Mouse (Mus musculus) small intestine, adult 2 months (tissue): Measurements from ENCODE around the gene B130006D01Rik. TPM values are rescaled to one million over a fixed set of nuclear protein-coding genes. Genes with fewer than 3 reads are reported as not detected.

Experiments used
- H3K27ac ChIP-seq: fragments of 200-500 bp; 2 replicates; pipeline ENCODE4 v1.5.1; 2012; ENCODE audit warnings: low read depth, low read length, control low read depth, inconsistent platforms; ENCODE audit not compliant: insufficient read depth
- H3K27me3 ChIP-seq: fragments of 200-500 bp; 2 replicates; pipeline ENCODE4 v1.6.1; 2012; ENCODE audit warnings: mild to moderate bottlenecking, moderate library complexity, low read length, inconsistent platforms; ENCODE audit not compliant: control insufficient read depth, insufficient read depth
- H3K36me3 ChIP-seq: fragments of 200-500 bp; 2 replicates; pipeline ENCODE4 v1.6.1; 2012; ENCODE audit warnings: mild to moderate bottlenecking, low read length, control low read depth, inconsistent platforms; ENCODE audit not compliant: control insufficient read depth, insufficient read depth
- H3K4me1 ChIP-seq: fragments of 200-500 bp; 2 replicates; pipeline ENCODE4 v1.6.1; 2012; ENCODE audit warnings: low read length, inconsistent platforms, mixed read lengths; ENCODE audit not compliant: control insufficient read depth, insufficient read depth, insufficient read length
- H3K4me3 ChIP-seq: fragments of 200-500 bp; 2 replicates; pipeline ENCODE4 v1.5.1; 2012; ENCODE audit warnings: low read depth, mild to moderate bottlenecking, control low read depth, inconsistent platforms, low read length, moderate library complexity
- CTCF ChIP-seq: fragments of 200-500 bp; IDR thresholded peaks from 2 replicates; pipeline ENCODE4 v1.5.1; 2012; ENCODE audit warnings: low read depth, mild to moderate bottlenecking, control low read depth, inconsistent platforms, low read length, moderate library complexity, mixed read lengths; ENCODE audit not compliant: insufficient replicate concordance, insufficient read length; ENCODE audit errors: extremely low read depth
- POLR2A ChIP-seq: fragments of 200-500 bp; IDR thresholded peaks from 2 replicates; pipeline ENCODE4 v1.6.1; 2012; ENCODE audit warnings: low read depth, mild to moderate bottlenecking, control low read depth, inconsistent platforms, low read length, moderate library complexity
- WGBS: fragments of 180-500 bp; shearing (Covaris S2); methylation state at CpG from one replicate; pipeline ENCODE4 v1.1.7; 2018; 5-methylcytosine and 5-hydroxymethylcytosine counted together
- polyA plus RNA-seq: library from polyadenylated mRNA; depleted of rRNA; stranded (reverse); fragments of >200 nt; gene quantifications from 2 replicates; pipeline ENCODE4 v1.2.3, GENCODE M21; 2012

Gene B130006D01Rik
- polyA plus RNA-seq, 1 experiment: 0.05 TPM

- H3K4me3 ChIP-seq: no peak overlapping the region
- no peaks in the 10 kb centered on the region for H3K27me3 ChIP-seq
- H3K4me1 ChIP-seq: peaks cover 18% of the 10 kb centered on the region
- TF ChIP-seq POLR2A: no peak
- no peak for TF ChIP-seq CTCF
- no peak overlapping the region for H3K27ac ChIP-seq
- H3K36me3 ChIP-seq: no peaks in the 10 kb centered on the region
- WGBS: 70% methylated on average over 11 of the region's 11 CpGs
These were observed 36.2 kb upstream of the B130006D01Rik start for GRCm38 (mm10) chr11:95687084-95687656.

GRCm38 (mm10) chr11:95688515-95688914, 34.9 kb upstream of the B130006D01Rik start:
- Histone ChIP-seq H3K27ac (peak overlapping the region; percentile 63), H3K36me3 (no peaks in the 10 kb centered on the region), H3K4me3 (peak overlapping the region; percentile 17; the same call in 1 of the 2 replicates), H3K4me1 (peaks cover 12% of the 10 kb centered on the region), H3K27me3 (no peaks in the 10 kb centered on the region)
- 15% methylated on average over 6 of the region's 6 CpGs for WGBS
- TF ChIP-seq CTCF (no peak), POLR2A (no peak)

GRCm38 (mm10) chr11:95688981-95689380, 34.4 kb upstream of the B130006D01Rik start:
- Histone ChIP-seq H3K27me3 (no peaks in the 10 kb centered on the region), H3K4me3 (no peak overlapping the region), H3K4me1 (peaks cover 12% of the 10 kb centered on the region), H3K27ac (peak overlapping the region; percentile 63), H3K36me3 (no peaks in the 10 kb centered on the region)
- WGBS: 39% methylated on average over 7 of the region's 7 CpGs
- TF ChIP-seq CTCF (no peak), POLR2A (no peak)

- TF ChIP-seq CTCF: no peak
- no peak for TF ChIP-seq POLR2A
- 54% methylated on average over 3 of the region's 3 CpGs for WGBS
- Histone ChIP-seq H3K27ac (no peak overlapping the region), H3K27me3 (no peaks in the 10 kb centered on the region), H3K36me3 (no peaks in the 10 kb centered on the region), H3K4me1 (peaks cover 12% of the 10 kb centered on the region), H3K4me3 (no peak overlapping the region)
These were observed 33.8 kb upstream of the B130006D01Rik start for GRCm38 (mm10) chr11:95689544-95689943.

- Histone ChIP-seq H3K4me3 (no peak overlapping the region), H3K4me1 (no peaks in the 10 kb centered on the region), H3K36me3 (no peaks in the 10 kb centered on the region), H3K27me3 (no peaks in the 10 kb centered on the region), H3K27ac (no peak overlapping the region)
- TF ChIP-seq POLR2A: no peak
- WGBS: 44% methylated on average over 5 of the region's 5 CpGs
These were observed 24.8 kb upstream of the B130006D01Rik start for GRCm38 (mm10) chr11:95698541-95698940.

GRCm38 (mm10) chr11:95700778-95701739, 22.3 kb upstream of the B130006D01Rik start:
- H3K4me3 ChIP-seq: no peak overlapping the region
- no peak overlapping the region for H3K27ac ChIP-seq
- no peaks in the 10 kb centered on the region for H3K27me3 ChIP-seq
- no peaks in the 10 kb centered on the region for H3K36me3 ChIP-seq
- TF ChIP-seq POLR2A: no peak
- no peak for TF ChIP-seq CTCF
- 89% methylated on average over 13 of the region's 13 CpGs for WGBS
- H3K4me1 ChIP-seq: no peaks in the 10 kb centered on the region

GRCm38 (mm10) chr11:95704032-95704969, 19.1 kb upstream of the B130006D01Rik start:
- Histone ChIP-seq H3K4me3 (no peak overlapping the region), H3K36me3 (no peaks in the 10 kb centered on the region), H3K27ac (no peak overlapping the region), H3K27me3 (no peaks in the 10 kb centered on the region), H3K4me1 (no peaks in the 10 kb centered on the region)
- WGBS: 82% methylated on average over 12 of the region's 12 CpGs
- TF ChIP-seq CTCF (no peak), POLR2A (no peak)
